Mouse (Mus musculus): ENCODE results near the gene Lrch4. TPM values are rescaled to one million over a fixed set of nuclear protein-coding genes. Genes with fewer than 3 reads are reported as not detected.
"Not testable (repeated sequence)": the region's sequence is repeated elsewhere in the genome, so short reads cannot be mapped to it uniquely, and the experiment has no call there.

The Lrch4 gene
- total RNA-seq, 2 experiments from 2014 or later: 15.9 to 17.7 TPM

DNA sequence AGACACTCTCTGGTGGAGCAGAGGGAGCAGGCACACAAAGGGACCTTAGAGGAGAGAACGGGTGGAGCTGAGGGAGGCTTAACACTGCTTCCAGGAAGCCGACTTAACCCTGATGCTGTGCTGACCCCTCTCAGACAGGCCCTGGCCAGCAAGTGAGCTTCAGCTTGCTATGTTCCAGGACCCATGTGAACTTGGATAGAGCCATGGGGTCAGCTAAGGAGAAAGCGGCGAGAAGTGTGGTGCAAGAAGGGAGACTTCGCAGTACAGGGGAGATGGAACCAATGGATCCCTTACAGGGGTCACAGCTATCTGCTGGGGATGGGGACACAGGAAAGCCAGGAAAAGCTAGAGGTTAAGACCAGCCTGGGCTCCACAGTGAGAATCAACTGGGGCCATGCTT, 15.8 kb upstream of the Lrch4 start:
- DNase-seq: no peak

DNA sequence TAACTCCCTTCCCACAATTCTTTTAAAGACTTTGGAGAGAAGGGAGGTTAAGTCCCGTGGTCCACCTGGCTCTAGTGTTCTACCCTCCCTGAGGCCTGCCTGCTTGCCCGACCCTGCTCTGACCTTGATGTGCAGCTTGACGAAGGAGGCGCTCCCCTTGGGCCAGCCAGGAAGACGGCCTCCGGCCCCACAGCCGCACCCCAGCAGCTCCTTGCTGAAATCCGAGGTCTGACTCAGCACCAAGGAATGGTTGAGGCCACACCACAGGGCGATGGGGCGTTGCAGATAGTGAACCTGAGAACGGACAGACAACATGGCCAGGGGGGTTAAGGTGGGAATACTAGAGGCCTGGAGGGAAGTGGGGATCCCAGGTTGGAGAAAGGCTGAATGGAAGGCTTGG, 15.4 kb upstream of the Lrch4 start, which contains the start of gene Pcolce:
Pcolce (minus strand) TSS at position 235 of the 400 bp plus-strand sequence.
- DNase-seq: peak; percentile 42

DNA sequence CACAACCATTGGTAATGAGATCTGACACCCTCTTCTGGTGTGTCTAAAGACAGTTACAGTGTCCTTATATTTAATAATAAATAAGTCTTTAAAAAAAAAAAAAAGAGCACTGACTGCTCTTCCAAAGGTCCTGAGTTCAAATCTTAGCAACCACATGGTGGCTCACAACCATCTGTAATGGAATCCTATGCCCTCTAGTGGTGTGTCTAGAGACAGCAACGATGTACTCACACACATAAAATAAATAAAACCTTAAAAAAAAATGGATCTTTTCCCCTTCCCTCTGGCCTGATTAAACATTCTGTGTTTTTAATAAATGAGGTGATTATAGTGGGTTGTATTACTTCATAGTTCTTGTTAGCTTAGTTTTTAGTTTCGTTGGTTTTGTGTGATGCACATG, 14.0 kb upstream of the Lrch4 start:
- not testable (repeated sequence) for DNase-seq

DNA sequence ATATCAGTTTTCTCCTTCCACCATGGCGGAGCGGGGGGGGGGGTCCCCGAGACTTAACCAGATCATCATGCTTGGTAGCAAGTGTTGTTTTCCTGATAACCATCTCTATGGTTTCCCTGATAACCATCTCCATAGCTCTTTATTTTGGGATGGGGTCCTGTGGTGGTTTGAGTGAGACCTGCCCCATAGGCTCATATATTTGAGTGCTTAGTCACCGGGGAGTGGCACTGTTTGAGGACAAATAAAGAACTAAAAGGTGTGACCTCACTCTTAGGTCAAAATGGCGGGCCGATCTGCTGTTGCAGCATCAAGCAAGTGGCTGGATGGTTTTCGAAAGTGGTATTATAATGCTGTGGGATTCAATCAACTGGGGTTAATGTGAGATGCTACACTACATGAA, 13.6 kb upstream of the Lrch4 start:
- no peak for DNase-seq

DNA sequence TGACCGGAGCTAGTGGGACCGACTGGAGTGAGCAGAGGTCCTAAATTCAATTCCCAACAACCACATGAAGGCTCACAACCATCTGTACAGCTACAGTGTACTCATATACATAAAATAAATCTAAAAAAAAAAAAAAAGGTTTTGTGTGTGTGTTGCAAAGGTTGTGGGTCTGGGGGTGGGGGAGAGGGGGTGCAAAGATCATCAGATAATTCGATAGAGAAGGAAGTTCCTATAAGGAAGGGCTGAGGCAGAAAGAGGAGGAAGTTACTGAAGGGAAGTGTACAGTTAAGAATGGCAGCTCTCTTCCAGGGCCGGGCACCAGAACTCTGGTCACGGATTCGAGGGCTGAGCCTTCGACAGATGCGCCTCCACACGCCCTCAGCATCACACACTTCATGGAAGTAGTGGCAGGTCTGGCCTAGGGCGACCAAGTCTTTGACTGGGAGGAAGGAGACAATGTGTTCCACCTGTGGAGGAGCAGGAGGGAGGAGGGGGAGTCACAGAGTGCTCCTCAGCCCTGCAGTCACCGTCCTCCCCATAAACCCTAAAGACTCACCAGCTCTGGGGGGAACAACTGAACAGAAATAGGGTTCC, 4.9 kb upstream of the Lrch4 start:
- DNase-seq: no peak

DNA sequence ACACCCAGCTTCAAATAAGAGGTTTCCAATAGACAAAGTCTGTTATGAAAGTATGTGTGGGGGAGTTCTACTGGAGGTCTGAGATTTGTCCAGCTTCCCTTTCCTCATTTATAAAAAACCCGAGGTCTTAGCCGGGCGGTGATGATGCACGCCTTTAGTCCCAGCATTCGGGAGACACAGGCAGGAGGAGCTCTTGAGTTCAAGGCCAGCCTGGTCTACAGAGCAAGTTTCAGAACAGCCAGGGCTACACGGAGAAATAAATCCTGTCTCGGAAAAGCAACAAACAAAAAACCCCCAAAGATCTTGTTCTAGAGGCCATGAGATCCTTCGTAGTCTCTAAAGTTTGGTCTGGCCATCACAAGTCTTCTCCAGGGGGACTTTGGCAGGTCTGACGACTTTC, 930 bp upstream of the Lrch4 start:
- no peak for DNase-seq

DNA sequence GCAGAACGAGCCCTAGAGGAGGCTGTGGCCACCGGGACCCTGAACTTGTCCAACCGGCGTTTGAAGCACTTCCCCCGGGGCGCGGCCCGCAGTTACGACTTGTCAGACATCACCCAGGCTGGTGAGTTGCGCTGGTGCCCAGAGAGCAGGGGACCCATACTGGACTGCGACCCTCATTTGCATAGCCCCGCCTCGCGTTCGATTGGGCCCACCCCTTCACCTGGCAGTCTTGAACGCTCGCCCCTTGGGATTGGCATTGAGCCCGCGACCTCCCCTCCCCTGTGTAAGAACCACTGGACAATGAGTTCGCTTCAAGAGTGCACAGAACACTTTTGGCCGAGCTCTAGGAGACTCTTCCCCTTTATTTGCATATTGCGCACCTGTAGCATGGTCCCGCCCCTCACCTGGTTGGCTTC, 393 bp downstream of the Lrch4 start:
- no peak for DNase-seq

DNA sequence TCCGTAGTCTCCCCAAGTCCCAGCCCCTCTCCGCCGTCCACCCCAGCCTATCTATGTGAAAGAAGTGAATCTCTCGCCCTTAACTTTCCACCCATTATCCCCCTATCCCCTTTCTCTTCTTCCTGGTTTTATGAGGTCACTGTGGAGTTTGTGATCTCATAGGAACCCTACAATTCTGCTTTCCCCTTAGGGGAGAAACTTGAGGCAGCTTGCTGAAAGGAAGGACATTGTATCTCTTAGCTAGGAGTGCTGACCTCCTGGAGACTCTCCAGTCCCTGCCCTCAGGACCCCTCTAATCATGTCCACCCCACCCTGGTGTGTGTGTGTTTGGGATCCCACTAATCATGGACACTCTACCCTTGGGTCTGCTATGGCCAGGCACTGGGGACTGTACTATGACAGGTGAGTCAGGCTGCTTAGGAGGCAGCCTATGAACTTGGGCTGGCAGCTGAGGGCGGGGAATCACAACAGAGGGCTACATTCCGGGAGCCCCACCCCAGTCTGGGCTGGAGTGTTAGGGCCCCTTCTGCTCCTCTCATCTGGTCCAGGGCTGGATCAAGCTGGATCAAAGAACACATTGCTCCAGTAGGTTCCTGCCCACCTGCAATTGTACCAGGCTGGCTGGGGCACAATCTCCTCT, 1.1 kb downstream of the Lrch4 start:
- no peak for DNase-seq

DNA sequence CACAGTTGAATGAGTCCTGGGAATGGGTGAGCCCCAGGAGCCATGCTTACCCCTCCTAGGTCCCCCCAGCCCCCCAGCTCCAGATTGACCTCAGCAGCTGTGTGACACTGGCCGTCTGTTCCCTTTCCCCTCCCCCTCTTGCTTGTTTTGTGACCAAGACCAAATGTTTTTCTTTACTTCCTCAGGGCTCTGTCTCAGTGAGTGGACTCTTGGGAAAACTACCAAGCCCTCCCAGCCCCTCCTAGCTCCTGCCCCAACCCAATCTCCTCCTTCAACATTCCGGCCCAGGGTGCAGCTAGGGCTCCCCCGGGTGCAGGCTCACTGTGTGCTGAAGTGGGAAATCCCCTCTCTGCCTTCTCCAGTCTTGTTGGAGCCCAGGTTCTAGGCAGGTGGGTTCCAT, 1.7 kb downstream of the Lrch4 start:
- no peak for DNase-seq

DNA sequence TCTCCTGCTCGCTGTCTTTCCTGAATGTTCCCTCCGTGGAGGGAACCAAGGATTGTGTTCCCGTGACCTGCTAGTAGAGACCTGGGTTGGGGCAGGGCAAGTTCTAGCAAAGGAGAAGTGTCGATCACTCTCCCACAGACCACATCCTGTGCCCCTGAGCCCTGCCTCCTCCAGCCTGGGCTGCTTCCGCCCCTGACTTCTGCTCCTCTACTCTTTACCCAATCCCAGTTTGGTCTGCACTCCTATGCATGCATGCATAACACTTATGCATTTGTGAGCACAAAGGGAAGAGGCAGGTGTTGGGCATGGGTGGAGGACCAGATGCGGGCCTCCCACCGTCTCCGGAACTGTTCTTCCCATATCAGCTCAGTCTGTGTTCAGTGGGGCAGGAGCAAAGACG, 2.2 kb downstream of the Lrch4 start:
- DNase-seq: no peak

DNA sequence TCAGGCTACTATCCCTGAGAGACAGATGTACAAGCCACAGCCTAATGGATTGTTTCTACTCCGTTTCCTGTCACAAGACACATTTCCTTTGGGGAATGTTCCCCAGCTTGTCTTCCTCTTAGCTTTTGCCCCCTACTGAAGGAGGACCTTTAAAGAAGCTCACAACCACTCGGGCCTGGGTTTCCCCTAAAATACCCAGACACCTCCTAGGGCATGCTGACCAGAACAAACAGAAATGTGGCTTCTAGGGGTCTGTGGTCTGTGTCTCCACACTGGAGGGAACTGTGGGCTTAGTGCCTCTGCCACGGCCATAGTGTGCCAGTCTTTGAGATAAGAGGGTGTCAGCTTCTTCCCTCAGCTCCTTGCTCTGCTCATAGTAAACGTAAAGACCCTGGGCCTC, 2.7 kb downstream of the Lrch4 start:
- DNase-seq: no peak

DNA sequence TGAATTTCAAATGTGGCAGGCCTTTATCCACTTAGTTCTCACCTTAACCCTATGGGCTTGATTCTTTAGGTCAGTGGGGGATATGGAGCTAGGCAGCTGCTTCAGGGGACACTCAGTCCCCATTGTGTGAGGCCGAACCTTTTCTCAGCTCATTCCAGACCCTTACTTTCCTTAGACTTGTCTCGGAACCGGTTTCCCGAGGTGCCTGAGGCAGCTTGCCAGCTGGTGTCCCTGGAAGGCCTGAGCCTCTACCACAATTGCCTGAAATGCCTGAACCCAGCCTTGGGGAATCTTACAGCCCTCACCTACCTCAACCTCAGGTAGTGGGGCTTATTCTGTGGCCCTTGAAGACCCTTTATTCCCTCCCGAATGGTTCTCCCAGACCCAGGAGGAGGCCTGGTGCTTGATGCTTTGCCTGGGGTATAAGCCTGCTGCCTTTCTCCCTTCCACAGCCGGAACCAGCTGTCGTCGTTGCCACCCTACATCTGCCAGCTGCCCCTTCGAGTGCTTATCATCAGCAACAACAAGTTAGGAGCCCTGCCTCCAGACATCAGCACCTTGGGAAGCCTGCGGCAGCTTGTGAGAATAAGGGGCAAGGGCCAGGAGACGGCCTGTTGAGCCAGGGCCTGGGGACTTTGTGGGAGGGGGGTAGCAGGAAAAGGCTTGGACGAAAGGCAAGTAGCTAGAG, 4.6 kb downstream of the Lrch4 start:
- no peak for DNase-seq

DNA sequence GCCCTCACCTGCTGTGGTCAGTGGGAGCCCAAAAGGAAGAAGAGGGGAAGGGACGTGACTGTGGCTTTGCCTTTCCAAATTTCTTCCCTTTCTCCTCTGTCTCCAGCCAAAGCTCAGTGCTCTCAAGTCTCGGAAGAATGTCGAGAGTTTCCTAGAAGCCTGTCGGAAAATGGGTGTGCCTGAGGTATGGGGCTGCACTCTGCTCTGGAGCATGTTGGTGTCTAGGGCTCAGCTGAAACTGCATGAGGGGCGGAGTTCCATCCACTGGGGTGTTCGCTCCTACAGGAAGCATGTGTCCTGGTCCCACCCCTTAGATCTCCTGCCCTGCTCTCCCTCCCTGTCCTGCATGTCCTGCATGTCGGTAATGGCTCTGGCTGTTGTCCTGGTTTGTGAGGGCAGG, 10.6 kb downstream of the Lrch4 start:
- no peak for DNase-seq

DNA sequence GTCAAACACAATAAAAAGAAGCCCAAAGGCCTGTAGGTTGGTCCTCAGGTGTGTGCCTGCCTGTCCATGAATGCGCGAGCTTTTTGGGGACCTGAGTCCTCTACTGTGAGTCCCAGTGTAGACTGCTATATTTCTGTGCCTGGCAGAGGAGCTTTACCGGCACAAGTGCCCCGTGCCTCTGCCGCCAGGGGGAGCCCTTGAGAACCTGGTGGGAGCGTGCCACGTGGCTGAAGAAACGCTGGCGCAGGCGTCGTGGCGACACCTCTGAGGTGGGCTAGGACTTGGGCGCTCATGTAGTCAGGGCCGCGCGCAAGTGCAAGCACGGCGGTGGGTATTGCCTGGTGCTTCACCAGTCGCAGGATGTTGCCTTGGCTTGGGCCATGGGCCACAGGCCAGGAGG, 12.1 kb downstream of the Lrch4 start, which contains the start of gene Sap25:
Sap25 (plus strand) TSS at position 281 of the 400 bp plus-strand sequence.
- DNase-seq: peak; percentile 49

DNA sequence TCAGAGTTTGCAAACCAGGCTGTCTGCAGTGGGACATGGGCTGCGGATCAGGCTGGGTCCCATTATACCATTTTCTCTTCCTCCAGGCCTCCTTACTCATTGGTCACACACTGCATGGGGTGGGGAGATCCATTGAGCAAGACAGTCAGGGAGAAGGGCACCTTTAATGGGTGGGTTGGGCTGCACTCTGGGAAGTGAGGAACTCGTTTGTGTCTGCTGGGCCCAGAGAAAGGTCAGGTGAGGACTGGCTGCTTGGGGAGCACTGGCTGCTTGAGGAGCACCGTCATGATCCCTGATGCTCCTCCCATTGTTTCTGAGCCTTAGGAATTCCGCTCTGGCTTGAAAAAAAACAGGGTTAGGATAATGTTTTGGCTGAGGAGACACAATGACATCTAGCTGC, 14.0 kb downstream of the Lrch4 start:
- DNase-seq: no peak

DNA sequence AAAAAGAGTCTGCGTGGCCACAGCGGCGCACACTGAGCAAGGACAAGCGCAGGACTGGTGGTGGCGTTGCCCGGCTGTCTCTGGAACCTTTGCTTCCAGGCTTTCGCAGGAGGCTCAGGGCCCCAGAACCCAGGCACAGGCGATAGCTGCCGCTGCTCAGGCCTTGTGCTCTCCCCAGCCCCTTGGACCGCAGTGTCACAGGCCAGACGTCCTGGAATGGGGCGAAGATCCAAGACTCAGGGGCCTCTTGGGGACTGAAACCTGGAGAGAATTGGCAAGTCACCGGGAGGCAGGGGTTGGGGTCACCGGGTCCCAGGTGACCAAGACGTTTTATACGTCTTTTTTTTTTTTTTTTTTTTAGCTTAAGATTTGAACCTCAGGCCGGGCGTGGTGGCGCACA, 15.6 kb downstream of the Lrch4 start:
- DNase-seq: no peak

DNA sequence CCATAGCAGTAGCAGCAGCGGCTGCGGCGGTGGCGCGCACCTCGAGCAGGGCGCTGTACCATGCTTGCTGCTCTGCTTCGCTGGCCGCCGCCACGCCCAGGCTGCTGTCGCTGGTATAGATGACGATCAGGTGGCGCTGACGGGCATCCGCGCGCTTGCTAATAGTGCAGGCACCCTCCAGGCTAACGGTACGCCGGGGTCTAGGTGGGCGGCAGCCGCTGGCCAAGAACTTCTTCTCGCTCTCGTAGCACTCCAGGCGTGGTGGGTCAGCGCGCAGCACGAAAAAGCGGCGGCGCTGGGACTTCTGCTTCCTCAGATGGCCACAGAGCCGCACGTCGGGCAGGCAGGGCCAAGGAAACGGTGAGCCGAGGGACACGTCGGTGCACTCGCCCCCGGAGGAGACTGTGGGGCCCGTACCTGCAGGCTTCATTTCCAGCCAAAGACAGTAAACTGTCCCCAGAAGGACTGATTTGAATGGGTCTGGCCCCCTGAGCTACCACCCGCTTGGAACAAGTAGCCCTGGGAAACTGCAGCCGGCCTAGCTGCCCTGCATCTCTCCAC, 16.2 kb downstream of the Lrch4 start:
- no peak for DNase-seq

DNA sequence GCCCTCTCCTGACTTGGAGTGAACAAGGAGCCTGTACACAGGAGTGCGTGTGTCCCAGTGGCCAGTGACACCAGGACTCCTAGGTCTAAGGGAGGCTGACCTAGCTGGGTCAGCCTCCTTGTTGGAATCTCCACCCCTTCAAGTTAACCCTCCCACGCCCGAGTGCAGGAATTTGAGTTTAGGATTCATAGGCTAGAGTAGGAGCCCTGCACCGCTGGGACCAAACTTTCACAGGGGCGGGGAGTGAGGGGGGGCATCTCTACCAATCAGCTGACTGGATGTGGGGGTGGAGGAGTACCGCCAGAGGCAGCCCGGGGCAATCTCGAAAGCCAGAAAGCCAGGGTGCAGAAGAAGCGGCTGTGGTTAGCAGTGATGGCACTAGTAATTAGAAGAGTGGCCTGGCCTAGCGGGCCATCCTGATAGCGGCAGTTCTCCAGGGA, 16.8 kb downstream of the Lrch4 start, which contains the start of gene Irs3:
Irs3 (minus strand) TSS at position 63 of the 440 bp plus-strand sequence.
- no peak for DNase-seq

DNA sequence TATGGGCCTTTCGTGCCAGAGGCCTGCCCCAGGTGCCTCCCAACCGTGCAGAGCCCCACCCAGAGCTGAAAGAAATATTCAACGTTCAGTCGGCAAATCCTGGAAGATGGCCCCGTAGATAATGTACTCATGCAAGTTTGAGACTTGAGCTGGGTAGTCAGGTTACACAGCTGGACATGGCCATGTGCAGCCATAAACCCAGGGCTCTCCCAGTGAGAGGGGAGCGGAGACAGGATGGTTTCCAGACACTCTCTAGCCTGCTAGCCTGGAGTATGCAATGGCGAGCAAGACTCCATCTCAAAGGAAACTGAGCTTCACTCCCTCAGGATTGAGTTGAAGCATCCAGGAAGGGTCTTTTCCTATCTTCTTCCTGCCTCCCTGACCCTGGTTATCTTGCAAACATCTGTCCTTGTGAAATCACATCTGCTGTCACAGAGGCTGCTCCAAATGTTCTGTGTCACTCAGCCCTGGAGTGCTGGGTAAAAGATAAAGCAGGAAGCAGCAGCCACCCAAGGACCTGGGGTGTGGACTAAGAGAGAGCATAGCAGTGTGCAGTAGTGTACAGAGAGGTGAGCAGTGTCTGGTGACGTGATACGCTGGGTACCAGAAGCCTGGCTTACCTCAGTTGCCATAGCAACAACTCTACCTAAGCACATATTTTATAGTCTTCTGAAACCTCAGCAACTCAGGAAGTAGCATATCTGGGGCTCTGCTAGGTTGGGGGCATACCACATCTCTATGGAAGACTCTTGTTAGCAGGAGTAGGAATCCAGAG, 19.1 kb downstream of the Lrch4 start:
- DNase-seq: no peak

DNA sequence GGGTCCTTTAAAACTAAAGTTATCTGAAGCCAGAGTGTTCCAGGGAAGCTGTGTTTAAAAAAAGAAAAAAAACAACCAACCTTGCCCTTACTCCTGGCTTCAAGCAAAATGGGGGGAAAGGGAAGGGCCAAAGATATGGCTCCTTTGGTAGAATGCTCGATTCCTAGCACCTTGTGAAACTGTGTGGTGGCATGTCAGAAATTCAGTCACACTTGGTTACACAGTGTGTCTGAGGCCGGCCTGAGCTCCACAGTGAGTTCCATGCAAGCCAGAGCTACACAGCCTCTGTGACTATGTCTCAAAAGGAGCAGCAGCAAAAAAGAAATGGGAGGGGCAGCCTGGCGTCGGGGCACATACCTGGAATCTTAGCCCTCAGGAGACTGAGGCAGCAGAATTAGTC, 20.3 kb downstream of the Lrch4 start:
- no peak for DNase-seq

DNA sequence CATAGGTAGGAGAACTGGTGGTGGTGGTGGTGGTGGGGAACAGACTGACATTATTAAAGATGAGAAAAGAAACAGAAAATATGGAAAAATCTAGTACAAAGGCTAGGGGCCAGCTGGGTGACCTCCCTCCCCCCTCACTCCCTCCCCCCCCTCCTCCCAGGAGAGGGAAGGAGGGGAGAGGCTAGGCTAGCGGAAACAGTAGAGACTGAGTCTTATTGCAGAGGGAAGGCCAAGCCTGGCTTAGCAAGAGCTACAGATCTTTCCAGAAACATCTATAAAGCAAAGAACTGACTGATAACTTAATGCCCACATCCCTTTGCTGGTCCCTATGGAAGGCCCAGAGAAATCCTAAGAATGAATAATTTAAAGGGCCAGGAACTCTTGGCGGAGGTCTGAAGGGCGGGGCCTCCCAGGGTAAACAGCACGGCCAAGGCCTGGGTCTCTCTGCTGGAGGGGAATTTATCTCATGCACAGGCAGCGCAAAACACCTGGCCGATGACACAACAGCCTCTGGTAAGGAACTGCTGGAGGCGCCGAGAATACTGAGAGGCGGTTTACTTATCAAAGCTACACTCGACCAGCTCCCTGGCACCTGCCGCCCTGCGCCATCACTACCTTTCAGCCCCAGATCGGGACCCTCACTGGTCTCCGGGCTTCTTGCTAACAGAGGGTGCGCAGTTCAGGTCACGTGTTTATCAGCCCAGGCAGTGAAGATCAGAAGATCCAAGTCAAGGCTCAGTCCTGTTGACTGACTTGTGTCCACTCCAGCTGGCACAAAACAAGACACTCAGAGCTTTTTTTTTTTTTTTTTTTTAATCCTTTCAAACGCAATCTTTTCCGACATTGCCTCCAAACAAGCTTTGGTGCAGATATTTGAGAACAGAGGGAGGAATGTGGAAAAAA, 21.0 kb downstream of the Lrch4 start:
- DNase-seq: no peak

Data from gastrocnemius, postnatal 10 days (tissue).